In genomic region chr1:62041718-62042117, GRCm38 (mm10) we compare ENCODE assay signal across 17 mouse cellular contexts.
DNase-seq lines count a peak whose midpoint lies in the region; ATAC-seq and TF ChIP-seq lines count a peak whose summit lies in the region.
"Had no signal": no experiment of that assay in that cellular context is flagged by ENCODE, and none has a peak within 500 bp of the region (broad histone marks: within the 10 kb centered on the region; RNA-seq: fewer than 3 reads in every experiment).

No protein-coding gene starts in this region.

- H3K9me3 ChIP-seq in forebrain, postnatal 0 days (ENCODE audit: low read length), result no peaks in the 10 kb centered on the region
- H3K9me3 ChIP-seq: embryonic facial prominence, embryonic 13.5 days; kidney, embryonic 15.5 days; limb, embryonic 12.5 days; lung, embryonic 15.5 days; midbrain, embryonic 15.5 days had no signal

- H3K36me3 ChIP-seq in forebrain, postnatal 0 days (ENCODE audit: insufficient read depth), result no peaks in the 10 kb centered on the region
- H3K36me3 ChIP-seq: embryonic facial prominence, embryonic 13.5 days; kidney, embryonic 15.5 days; limb, embryonic 12.5 days; lung, embryonic 15.5 days; midbrain, embryonic 15.5 days had no signal

- no peak for TF ChIP-seq CTCF in forebrain, postnatal 0 days (IDR thresholded peaks at IDR 0.05; ENCODE audit: low read depth)

- intact Hi-C loops in left cerebral cortex, postnatal 4 days (cut with DNase I), result no loop called here

- no peak overlapping the region for H3K9ac ChIP-seq in forebrain, postnatal 0 days
- H3K9ac ChIP-seq: embryonic facial prominence, embryonic 13.5 days; kidney, embryonic 15.5 days; limb, embryonic 12.5 days; lung, embryonic 15.5 days; midbrain, embryonic 15.5 days had no signal

- ATAC-seq in common myeloid progenitor, adult 5-6 weeks (replicated peaks; ENCODE audit: low read depth, poor library complexity, severe bottlenecking), result peak; percentile 91
- no peak for ATAC-seq in erythroblast, adult 5-6 weeks (replicated peaks; ENCODE audit: low FRiP score, poor library complexity, severe bottlenecking)
- ATAC-seq in forebrain, postnatal 0 days, result no peak
- ATAC-seq: forebrain, embryonic 14.5 days; midbrain, embryonic 15.5 days had no signal

- DNase-seq in heart, postnatal 4 days, result peak; percentile 52
- no peak for DNase-seq in heart, adult 9 months (ENCODE audit: low spot score in 2 of 2)
- DNase-seq in 416B (ENCODE audit: low read depth) (peak; percentile 71), MN1 (ENCODE audit: low spot score) (peak; percentile 13)
- no peak for DNase-seq in left cerebral cortex, postnatal 4 days
- no peak for DNase-seq in forebrain, postnatal 0 days
- DNase-seq: cerebellum, postnatal 25 days; right cerebral cortex, postnatal 14 days; thymus, postnatal 4 days had no signal

- no peak overlapping the region for H3K27ac ChIP-seq in forebrain, postnatal 0 days (ENCODE audit: low read depth, low read length)
- H3K27ac ChIP-seq: embryonic facial prominence, embryonic 13.5 days; kidney, embryonic 15.5 days; limb, embryonic 12.5 days; lung, embryonic 15.5 days; midbrain, embryonic 15.5 days had no signal

- no peak overlapping the region for H3K4me3 ChIP-seq in forebrain, postnatal 0 days (ENCODE audit: low read depth, low read length)
- H3K4me3 ChIP-seq: embryonic facial prominence, embryonic 13.5 days; kidney, embryonic 15.5 days; limb, embryonic 12.5 days; lung, embryonic 15.5 days; midbrain, embryonic 15.5 days had no signal

- no peaks in the 10 kb centered on the region for H3K27me3 ChIP-seq in forebrain, postnatal 0 days (ENCODE audit: insufficient read depth, low read length)
- H3K27me3 ChIP-seq: embryonic facial prominence, embryonic 13.5 days; kidney, embryonic 15.5 days; limb, embryonic 12.5 days; lung, embryonic 15.5 days; midbrain, embryonic 15.5 days had no signal

- 81% methylated on average over 3 of the region's 3 CpGs for WGBS in forebrain, postnatal 0 days

- H3K4me2 ChIP-seq in forebrain, postnatal 0 days (ENCODE audit: low read depth), result no peak overlapping the region
- H3K4me2 ChIP-seq: embryonic facial prominence, embryonic 13.5 days; kidney, embryonic 15.5 days; limb, embryonic 12.5 days; lung, embryonic 15.5 days; midbrain, embryonic 15.5 days had no signal

- H3K4me1 ChIP-seq in forebrain, postnatal 0 days (ENCODE audit: insufficient read depth), result no peaks in the 10 kb centered on the region
- H3K4me1 ChIP-seq: embryonic facial prominence, embryonic 13.5 days; kidney, embryonic 15.5 days; limb, embryonic 12.5 days; midbrain, embryonic 15.5 days had no signal

Comparison
In these comparisons a context has a peak if more than half of its experiments do, and no peak if none do; other contexts are left out.
1. DNase-seq: peak in heart, postnatal 4 days (single experiment), 416B (single experiment) and MN1 (single experiment); none in heart, adult 9 months (0 of 2), left cerebral cortex, postnatal 4 days (single experiment) and forebrain, postnatal 0 days (single experiment).